Mouse (Mus musculus): ENCODE results near the gene Tom1. TPM values are rescaled to one million over a fixed set of nuclear protein-coding genes. Genes with fewer than 3 reads are reported as not detected.
A peak's percentile ranks its signal among the peaks of the same experiment; 100 is the strongest.

Gene Tom1
- polyA plus RNA-seq, 1 experiment, result 84.2 TPM

- no peak overlapping the region for H3K4me3 ChIP-seq
- peaks cover 5% of the 10 kb centered on the region for H3K79me2 ChIP-seq (ENCODE audit: control insufficient read depth, insufficient read depth)
- no peak overlapping the region for H3K4me2 ChIP-seq (ENCODE audit: low read depth)
- TF ChIP-seq POLR2AphosphoS2 (IDR thresholded peaks at IDR 0.05; ENCODE audit: insufficient read length, low read depth) (no peak), MAX (IDR thresholded peaks at IDR 0.05; ENCODE audit: low read depth) (no peak), MYOD1 (IDR thresholded peaks at IDR 0.05; ENCODE audit: control insufficient read depth in 1 of 3, insufficient read length in 2 of 3, low read depth in 2 of 3) (no peak), E2F4 (IDR thresholded peaks at IDR 0.05; ENCODE audit: insufficient read depth) (no peak), SRF (IDR thresholded peaks at IDR 0.05; ENCODE audit: control insufficient read depth, insufficient read length, low read depth) (no peak), MYOG (IDR thresholded peaks at IDR 0.05; ENCODE audit: control insufficient read depth in 1 of 3, insufficient read depth in 1 of 3, insufficient read length in 2 of 3, low read depth in 2 of 3) (no peak), POLR2A (IDR thresholded peaks at IDR 0.05; ENCODE audit: insufficient read length, low read depth) (no peak), TCF3 (IDR thresholded peaks at IDR 0.05; ENCODE audit: insufficient read length, low read depth) (no peak), CEBPB (IDR thresholded peaks at IDR 0.05; ENCODE audit: insufficient read depth, poor library complexity, severe bottlenecking) (no peak), REST (IDR thresholded peaks at IDR 0.05; ENCODE audit: insufficient read depth, insufficient read length) (no peak), TCF12 (IDR thresholded peaks at IDR 0.05; ENCODE audit: insufficient read depth, poor library complexity, severe bottlenecking) (no peak), USF1 (IDR thresholded peaks at IDR 0.05; ENCODE audit: low read depth) (no peak)
- no peaks in the 10 kb centered on the region for H3K27me3 ChIP-seq (ENCODE audit: control insufficient read depth, insufficient read depth, insufficient read length)
- H3ac ChIP-seq (ENCODE audit: control insufficient read depth, insufficient read length), result no peak overlapping the region
- peaks cover 36% of the 10 kb centered on the region for H3K36me3 ChIP-seq (ENCODE audit: control insufficient read depth, insufficient read depth)
Observed at GRCm38 (mm10) chr8:75018274-75018972, 15.1 kb upstream of the Tom1 start.

GRCm38 (mm10) chr8:75023660-75024316, 9.7 kb upstream of the Tom1 start:
- Histone ChIP-seq H3K79me2 (ENCODE audit: control insufficient read depth, insufficient read depth) (no peaks in the 10 kb centered on the region), H3ac (ENCODE audit: control insufficient read depth, insufficient read length) (no peak overlapping the region), H3K27me3 (ENCODE audit: control insufficient read depth, insufficient read depth, insufficient read length) (no peaks in the 10 kb centered on the region), H3K4me2 (ENCODE audit: low read depth) (no peak overlapping the region), H3K36me3 (ENCODE audit: control insufficient read depth, insufficient read depth) (peaks cover 56% of the 10 kb centered on the region), H3K4me3 (no peak overlapping the region)
- no peak for TF ChIP-seq REST (IDR thresholded peaks at IDR 0.05; ENCODE audit: insufficient read depth, insufficient read length)

- TF ChIP-seq SRF (IDR thresholded peaks at IDR 0.05; ENCODE audit: control insufficient read depth, insufficient read length, low read depth) (no peak), POLR2AphosphoS2 (IDR thresholded peaks at IDR 0.05; ENCODE audit: insufficient read length, low read depth) (no peak)
- no peak overlapping the region for H3ac ChIP-seq (ENCODE audit: control insufficient read depth, insufficient read length)
- no peak overlapping the region for H3K4me3 ChIP-seq
- peaks cover 52% of the 10 kb centered on the region for H3K36me3 ChIP-seq (ENCODE audit: control insufficient read depth, insufficient read depth)
- H3K79me2 ChIP-seq (ENCODE audit: control insufficient read depth, insufficient read depth), result no peaks in the 10 kb centered on the region
- H3K27me3 ChIP-seq (ENCODE audit: control insufficient read depth, insufficient read depth, insufficient read length), result no peaks in the 10 kb centered on the region
- no peak overlapping the region for H3K4me2 ChIP-seq (ENCODE audit: low read depth)
Observed at GRCm38 (mm10) chr8:75025809-75026208, 7.7 kb upstream of the Tom1 start.

GRCm38 (mm10) chr8:75030453-75031024, 3.0 kb upstream of the Tom1 start:
- Histone ChIP-seq H3ac (ENCODE audit: control insufficient read depth, insufficient read length) (no peak overlapping the region), H3K4me2 (ENCODE audit: low read depth) (no peak overlapping the region), H3K36me3 (ENCODE audit: control insufficient read depth, insufficient read depth) (peaks cover 11% of the 10 kb centered on the region), H3K4me3 (no peak overlapping the region), H3K27me3 (ENCODE audit: control insufficient read depth, insufficient read depth, insufficient read length) (no peaks in the 10 kb centered on the region), H3K79me2 (ENCODE audit: control insufficient read depth, insufficient read depth) (peaks cover 12% of the 10 kb centered on the region)
- TF ChIP-seq USF1 (IDR thresholded peaks at IDR 0.05; ENCODE audit: low read depth), result no peak
- no peak for TF ChIP-seq MAX (IDR thresholded peaks at IDR 0.05; ENCODE audit: low read depth)
- no peak for TF ChIP-seq POLR2AphosphoS2 (IDR thresholded peaks at IDR 0.05; ENCODE audit: insufficient read length, low read depth)
- no peak for TF ChIP-seq POLR2A (IDR thresholded peaks at IDR 0.05; ENCODE audit: insufficient read length, low read depth)
- TF ChIP-seq SRF (IDR thresholded peaks at IDR 0.05; ENCODE audit: control insufficient read depth, insufficient read length, low read depth), result no peak
- TF ChIP-seq TCF3 (IDR thresholded peaks at IDR 0.05; ENCODE audit: insufficient read length, low read depth), result no peak
- no peak for TF ChIP-seq E2F4 (IDR thresholded peaks at IDR 0.05; ENCODE audit: insufficient read depth)

- H3K4me3 ChIP-seq, result peak overlapping the region; percentile 41
- H3K36me3 ChIP-seq (ENCODE audit: control insufficient read depth, insufficient read depth), result peaks cover 8% of the 10 kb centered on the region
- TF ChIP-seq TCF3 (IDR thresholded peaks at IDR 0.05; ENCODE audit: insufficient read length, low read depth) (no peak), REST (IDR thresholded peaks at IDR 0.05; ENCODE audit: insufficient read depth, insufficient read length) (no peak), CEBPB (IDR thresholded peaks at IDR 0.05; ENCODE audit: insufficient read depth, poor library complexity, severe bottlenecking) (no peak), USF1 (IDR thresholded peaks at IDR 0.05; ENCODE audit: low read depth) (no peak), E2F4 (IDR thresholded peaks at IDR 0.05; ENCODE audit: insufficient read depth) (no peak), MYOD1 (IDR thresholded peaks at IDR 0.05; ENCODE audit: control insufficient read depth in 1 of 3, insufficient read length in 2 of 3, low read depth in 2 of 3) (no peak), MYOG (IDR thresholded peaks at IDR 0.05; ENCODE audit: control insufficient read depth in 1 of 3, insufficient read depth in 1 of 3, insufficient read length in 2 of 3, low read depth in 2 of 3) (no peak), POLR2A (IDR thresholded peaks at IDR 0.05; ENCODE audit: insufficient read length, low read depth) (no peak), TCF12 (IDR thresholded peaks at IDR 0.05; ENCODE audit: insufficient read depth, poor library complexity, severe bottlenecking) (no peak), POLR2AphosphoS2 (IDR thresholded peaks at IDR 0.05; ENCODE audit: insufficient read length, low read depth) (no peak), MAX (IDR thresholded peaks at IDR 0.05; ENCODE audit: low read depth) (no peak), SRF (IDR thresholded peaks at IDR 0.05; ENCODE audit: control insufficient read depth, insufficient read length, low read depth) (no peak)
- no peaks in the 10 kb centered on the region for H3K27me3 ChIP-seq (ENCODE audit: control insufficient read depth, insufficient read depth, insufficient read length)
- peak overlapping the region; percentile 36 for H3ac ChIP-seq (ENCODE audit: control insufficient read depth, insufficient read length)
- peaks cover 20% of the 10 kb centered on the region for H3K79me2 ChIP-seq (ENCODE audit: control insufficient read depth, insufficient read depth)
- H3K4me2 ChIP-seq (ENCODE audit: low read depth), result peak overlapping the region; percentile 76
Observed at GRCm38 (mm10) chr8:75032961-75033360, 544 bp upstream of the Tom1 start.
